Mouse (Mus musculus) megakaryocyte, embryonic 14.5 days (primary cell): ENCODE measurements at regions not wholly inside any gene's neighbourhood (a gene's known extent, or its start where the extent isn't known, plus 50 kb on each side); places are given as distances from the start of the nearest gene placed in this dataset.

Source experiments
- FLI1 ChIP-seq: IDR thresholded peaks from 2 replicates; pipeline ENCODE4 v1.6.1; 2012; ENCODE audit warnings: low read length, inconsistent platforms, mixed read lengths
- GATA1 ChIP-seq: IDR thresholded peaks from 3 replicates; pipeline ENCODE4 v1.6.1; 2012; ENCODE audit warnings: mixed read lengths, low read length, inconsistent platforms, borderline replicate concordance

DNA sequence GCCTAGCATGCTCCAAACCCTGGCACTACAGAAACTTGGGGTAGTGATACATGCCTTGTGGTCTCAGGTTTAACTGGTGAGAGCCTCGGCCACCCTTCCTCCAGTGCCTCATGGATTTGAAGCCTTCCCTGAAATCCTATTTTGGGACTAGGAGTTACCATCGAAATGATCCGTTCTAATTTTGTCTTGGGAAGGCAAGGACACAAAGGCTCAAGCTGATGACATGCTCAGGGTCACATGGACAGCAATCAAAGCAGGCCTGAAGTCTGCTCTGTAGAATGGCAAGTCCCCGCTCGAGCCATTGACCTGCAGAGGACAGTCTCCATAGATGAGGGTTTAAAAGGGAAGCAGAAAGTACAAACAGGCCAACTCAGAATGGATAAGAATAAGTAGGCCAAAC, 147.8 kb upstream of the Rpl34 start:
- TF ChIP-seq GATA1 (no peak), FLI1 (no peak)
